Mouse (Mus musculus): Measurements from ENCODE around the gene Mum1. TPM values are rescaled to one million over a fixed set of nuclear protein-coding genes. Genes with fewer than 3 reads are reported as not detected.

The Mum1 gene
- polyA plus RNA-seq, 1 experiment from 2014 or later, result 79.4 TPM

DNA sequence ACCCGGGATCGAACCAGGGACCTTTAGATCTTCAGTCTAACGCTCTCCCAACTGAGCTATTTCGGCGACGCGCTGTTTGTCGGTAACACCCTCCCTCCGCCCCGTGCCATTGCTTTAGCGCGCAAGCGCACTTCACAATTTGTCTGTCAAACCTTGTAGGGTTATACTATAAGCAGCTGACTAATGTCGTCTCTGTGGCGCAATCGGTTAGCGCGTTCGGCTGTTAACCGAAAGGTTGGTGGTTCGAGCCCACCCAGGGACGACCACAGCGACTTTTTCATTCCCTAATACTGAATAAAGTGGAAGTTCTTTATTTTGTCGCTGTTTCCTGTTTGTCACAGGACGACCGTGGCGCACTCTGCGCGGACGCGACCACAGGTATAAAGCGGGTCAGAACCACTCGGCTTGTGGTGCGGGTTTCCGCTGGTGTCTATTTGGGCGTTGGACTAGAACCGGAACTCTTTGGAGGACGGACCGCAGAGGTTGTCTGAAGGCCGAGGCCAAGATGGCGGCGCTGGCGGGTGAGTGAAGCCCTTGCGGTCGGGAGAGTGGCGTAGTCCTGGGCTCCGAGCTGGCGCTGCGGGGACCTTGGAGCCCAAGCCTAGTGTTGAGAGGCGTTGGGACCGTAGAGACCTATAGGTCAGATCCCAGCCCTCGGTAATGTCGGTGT is 22.9 kb downstream of the Mum1 start, which contains the start of gene Ndufs7:
TSS of gene Ndufs7 (plus strand) at position 151 of the 670 bp plus-strand sequence.
- H3K4me3 ChIP-seq (ENCODE audit: low read depth, low read length), result peak within 1 kb of the TSS; percentile 69
- H3K36me3 ChIP-seq (ENCODE audit: control insufficient read depth, insufficient read depth, low read length), result no peaks in the 10 kb centered on the region; the same call in 1 of the 2 replicates
- peak; percentile 95 for DNase-seq (ENCODE audit: low spot score)
- peak; percentile 86 for ATAC-seq (replicated peaks; ENCODE audit: low FRiP score)
- H3K27ac ChIP-seq (ENCODE audit: low read depth, low read length), result peak within 1 kb of the TSS; percentile 76; the same call in 1 of the 2 replicates
- H3K9ac ChIP-seq (ENCODE audit: low read length), result peak within 1 kb of the TSS; percentile 83
- H3K9me3 ChIP-seq (ENCODE audit: control insufficient read depth, low read length), result no peaks in the 10 kb centered on the region
- H3K27me3 ChIP-seq (ENCODE audit: control insufficient read depth, insufficient read depth, low read length), result no peaks in the 10 kb centered on the region
- peak within 1 kb of the TSS; percentile 77 for H3K4me2 ChIP-seq (ENCODE audit: low read depth, low read length, severe bottlenecking)
- under 1% methylated on average over 53 of the region's 53 CpGs for WGBS
- H3K4me1 ChIP-seq (replicated peaks; ENCODE audit: control insufficient read depth, insufficient read depth, low read length), result peaks cover 13% of the 10 kb centered on the region

DNA sequence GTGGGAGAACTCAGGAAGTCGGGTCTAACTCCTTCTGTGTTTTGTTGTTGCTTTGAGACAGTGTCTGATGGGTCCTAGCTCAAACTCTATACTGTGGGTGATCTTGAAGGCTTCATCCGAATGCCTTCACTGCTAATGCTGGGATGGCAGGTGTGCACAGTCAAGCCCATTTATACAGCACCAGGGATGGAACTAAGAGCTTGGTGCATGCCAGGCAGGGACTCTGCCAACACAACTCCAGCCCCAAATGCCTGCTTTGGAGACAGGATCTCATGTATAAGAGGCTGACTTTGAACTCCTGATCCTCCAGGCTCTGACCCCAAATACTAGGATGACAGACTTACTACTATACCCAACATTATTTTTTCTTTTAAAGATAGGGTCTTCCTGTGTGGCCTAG is 23.8 kb downstream of the Mum1 start:
- Histone ChIP-seq H3K9ac (ENCODE audit: low read length) (peak overlapping the region; percentile 83), H3K4me1 (replicated peaks; ENCODE audit: control insufficient read depth, insufficient read depth, low read length) (peaks cover 13% of the 10 kb centered on the region), H3K4me2 (ENCODE audit: low read depth, low read length, severe bottlenecking) (peak overlapping the region; percentile 77), H3K27me3 (ENCODE audit: control insufficient read depth, insufficient read depth, low read length) (no peaks in the 10 kb centered on the region), H3K4me3 (ENCODE audit: low read depth, low read length) (peak overlapping the region; percentile 69), H3K27ac (ENCODE audit: low read depth, low read length) (0 out of 2 replicates have a peak overlapping the region, but pooled peaks have one; percentile 76), H3K9me3 (ENCODE audit: control insufficient read depth, low read length) (no peaks in the 10 kb centered on the region), H3K36me3 (ENCODE audit: control insufficient read depth, insufficient read depth, low read length) (no peaks in the 10 kb centered on the region; the same call in 1 of the 2 replicates)
- WGBS, result 48% methylated on average over 2 of the region's 2 CpGs
- ATAC-seq (replicated peaks; ENCODE audit: low FRiP score), result no peak
- no peak for DNase-seq (ENCODE audit: low spot score)

DNA sequence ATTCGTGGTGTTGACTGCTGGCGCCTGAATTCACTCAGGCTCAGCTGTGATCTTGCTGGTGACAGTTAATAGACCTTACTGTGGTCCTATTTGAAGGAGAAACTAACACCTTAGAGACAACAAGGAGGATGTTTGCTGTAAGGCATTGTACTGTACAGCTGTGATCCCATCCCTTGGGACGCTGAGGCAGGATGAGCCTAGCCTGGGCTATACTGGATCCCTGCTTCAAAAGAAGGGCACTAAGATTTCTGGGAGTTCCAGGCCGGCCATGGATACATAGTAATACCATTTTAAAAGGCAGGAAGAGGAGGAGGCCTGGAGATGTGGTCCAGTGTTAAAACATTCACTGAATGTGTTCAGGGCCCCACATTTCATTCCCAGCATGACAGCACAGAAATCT is 24.3 kb downstream of the Mum1 start:
- Histone ChIP-seq H3K27me3 (ENCODE audit: control insufficient read depth, insufficient read depth, low read length) (no peaks in the 10 kb centered on the region), H3K4me3 (ENCODE audit: low read depth, low read length) (no peak overlapping the region; the same call in 1 of the 2 replicates), H3K36me3 (ENCODE audit: control insufficient read depth, insufficient read depth, low read length) (no peaks in the 10 kb centered on the region; the same call in 1 of the 2 replicates), H3K27ac (ENCODE audit: low read depth, low read length) (no peak overlapping the region), H3K4me1 (replicated peaks; ENCODE audit: control insufficient read depth, insufficient read depth, low read length) (peaks cover 10% of the 10 kb centered on the region; the same call in 1 of the 2 replicates), H3K4me2 (ENCODE audit: low read depth, low read length, severe bottlenecking) (peak overlapping the region; percentile 77), H3K9ac (ENCODE audit: low read length) (no peak overlapping the region), H3K9me3 (ENCODE audit: control insufficient read depth, low read length) (no peaks in the 10 kb centered on the region)
- DNase-seq (ENCODE audit: low spot score), result no peak
- ATAC-seq (replicated peaks; ENCODE audit: low FRiP score), result no peak
- WGBS, result 83% methylated on average over 4 of the region's 4 CpGs

DNA sequence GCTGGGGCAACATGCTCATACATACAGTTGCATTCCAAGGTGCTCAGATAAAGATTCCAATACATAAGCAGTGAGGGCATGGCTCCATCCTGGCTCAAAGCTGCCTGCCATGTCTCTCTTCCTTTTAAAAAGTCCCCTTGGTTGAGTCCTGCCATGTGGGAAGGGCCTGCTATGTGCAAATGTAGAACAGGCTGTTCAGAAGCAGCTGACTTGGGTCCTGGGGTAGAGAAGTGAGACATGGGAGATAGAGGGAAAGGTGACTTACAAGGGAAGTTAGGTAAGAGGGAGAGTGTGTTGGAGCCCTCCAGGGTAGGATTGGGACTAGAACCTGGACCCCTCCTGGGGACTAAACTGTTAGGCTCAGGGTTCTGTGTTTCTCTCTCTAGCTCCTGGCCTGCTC is 25.8 kb downstream of the Mum1 start:
- Histone ChIP-seq H3K9ac (ENCODE audit: low read length) (no peak overlapping the region), H3K4me1 (replicated peaks; ENCODE audit: control insufficient read depth, insufficient read depth, low read length) (peaks cover 10% of the 10 kb centered on the region; the same call in 1 of the 2 replicates), H3K4me2 (ENCODE audit: low read depth, low read length, severe bottlenecking) (no peak overlapping the region), H3K36me3 (ENCODE audit: control insufficient read depth, insufficient read depth, low read length) (no peaks in the 10 kb centered on the region; the same call in 1 of the 2 replicates), H3K27ac (ENCODE audit: low read depth, low read length) (no peak overlapping the region), H3K9me3 (ENCODE audit: control insufficient read depth, low read length) (no peaks in the 10 kb centered on the region), H3K27me3 (ENCODE audit: control insufficient read depth, insufficient read depth, low read length) (no peaks in the 10 kb centered on the region), H3K4me3 (ENCODE audit: low read depth, low read length) (no peak overlapping the region)
- DNase-seq (ENCODE audit: low spot score), result no peak
- ATAC-seq (replicated peaks; ENCODE audit: low FRiP score), result no peak

DNA sequence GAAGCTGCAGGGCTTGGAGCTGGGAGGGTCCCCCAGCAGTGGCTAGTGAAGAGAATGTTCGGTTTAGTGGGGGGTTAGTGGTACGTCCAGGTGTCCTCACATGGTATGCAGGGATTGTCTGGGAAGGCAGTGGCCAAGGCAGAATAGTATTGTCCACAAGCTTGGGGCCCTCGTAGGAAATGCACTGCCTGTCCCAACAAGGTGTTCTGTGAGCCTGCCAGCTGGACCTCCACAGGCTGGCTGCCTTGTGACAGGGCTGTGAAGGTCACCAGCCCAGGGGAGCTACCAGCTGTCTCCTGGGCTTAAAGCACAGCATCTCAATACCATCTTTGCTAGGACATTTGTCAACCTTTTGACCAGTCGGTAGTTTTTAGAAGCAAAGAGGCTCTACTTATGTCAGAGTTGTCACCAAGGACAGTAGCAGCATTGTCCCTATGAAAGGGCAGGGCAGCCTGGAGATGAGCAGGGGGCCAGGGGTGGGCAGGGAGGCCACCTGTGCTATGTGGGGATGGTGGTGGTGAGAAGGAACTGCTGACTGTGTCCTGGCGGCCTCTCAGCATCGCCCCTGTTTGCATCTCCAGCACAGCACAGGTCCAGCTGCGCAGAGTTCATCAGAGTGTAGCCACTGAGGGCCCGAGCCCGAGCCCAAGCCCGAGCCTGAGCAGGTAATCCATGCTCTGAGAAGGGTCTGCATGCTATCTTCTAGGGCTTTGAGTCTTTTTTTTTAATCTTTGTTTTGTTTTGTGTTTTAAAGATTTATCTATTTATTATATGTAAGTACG is 26.4 kb downstream of the Mum1 start:
- H3K4me3 ChIP-seq (ENCODE audit: low read depth, low read length), result no peak overlapping the region
- no peak overlapping the region for H3K4me2 ChIP-seq (ENCODE audit: low read depth, low read length, severe bottlenecking)
- WGBS, result 91% methylated on average over 11 of the region's 11 CpGs
- H3K36me3 ChIP-seq (ENCODE audit: control insufficient read depth, insufficient read depth, low read length), result peaks cover under 1% of the 10 kb centered on the region; the same call in 1 of the 2 replicates
- H3K27ac ChIP-seq (ENCODE audit: low read depth, low read length), result no peak overlapping the region
- peaks cover 10% of the 10 kb centered on the region; the same call in 1 of the 2 replicates for H3K4me1 ChIP-seq (replicated peaks; ENCODE audit: control insufficient read depth, insufficient read depth, low read length)
- ATAC-seq (replicated peaks; ENCODE audit: low FRiP score) (no peak), DNase-seq (ENCODE audit: low spot score) (no peak)
- no peak overlapping the region for H3K9ac ChIP-seq (ENCODE audit: low read length)
- no peaks in the 10 kb centered on the region for H3K9me3 ChIP-seq (ENCODE audit: control insufficient read depth, low read length)
- H3K27me3 ChIP-seq (ENCODE audit: control insufficient read depth, insufficient read depth, low read length), result no peaks in the 10 kb centered on the region

DNA sequence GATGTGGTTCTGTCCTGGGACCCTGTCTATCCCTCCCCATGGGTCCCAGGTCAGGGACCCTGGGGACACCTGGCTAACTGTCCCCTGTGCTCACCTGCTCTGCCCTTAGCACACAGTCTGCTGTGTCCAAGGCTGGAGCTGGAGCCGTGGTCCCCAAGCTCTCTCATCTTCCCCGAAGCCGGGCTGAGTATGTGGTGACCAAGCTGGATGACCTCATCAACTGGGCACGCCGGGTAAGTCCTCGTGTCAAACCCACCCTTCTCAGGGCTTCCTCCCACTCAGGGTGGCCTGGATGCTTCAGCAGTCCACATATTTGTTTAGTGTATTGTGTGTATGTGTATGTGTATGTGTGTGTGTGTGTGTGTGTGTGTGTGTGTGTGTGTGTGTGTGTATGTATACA is 27.3 kb downstream of the Mum1 start:
- DNase-seq (ENCODE audit: low spot score) (no peak), ATAC-seq (replicated peaks; ENCODE audit: low FRiP score) (no peak)
- WGBS, result 94% methylated on average over 6 of the region's 6 CpGs
- no peak overlapping the region for H3K4me3 ChIP-seq (ENCODE audit: low read depth, low read length)
- H3K9me3 ChIP-seq (ENCODE audit: control insufficient read depth, low read length), result no peaks in the 10 kb centered on the region
- H3K27me3 ChIP-seq (ENCODE audit: control insufficient read depth, insufficient read depth, low read length), result no peaks in the 10 kb centered on the region
- peaks cover 4% of the 10 kb centered on the region; the same call in 1 of the 2 replicates for H3K36me3 ChIP-seq (ENCODE audit: control insufficient read depth, insufficient read depth, low read length)
- H3K4me2 ChIP-seq (ENCODE audit: low read depth, low read length, severe bottlenecking), result no peak overlapping the region
- no peak overlapping the region for H3K27ac ChIP-seq (ENCODE audit: low read depth, low read length)
- no peak overlapping the region for H3K9ac ChIP-seq (ENCODE audit: low read length)
- peaks cover 10% of the 10 kb centered on the region; the same call in 1 of the 2 replicates for H3K4me1 ChIP-seq (replicated peaks; ENCODE audit: control insufficient read depth, insufficient read depth, low read length)

DNA sequence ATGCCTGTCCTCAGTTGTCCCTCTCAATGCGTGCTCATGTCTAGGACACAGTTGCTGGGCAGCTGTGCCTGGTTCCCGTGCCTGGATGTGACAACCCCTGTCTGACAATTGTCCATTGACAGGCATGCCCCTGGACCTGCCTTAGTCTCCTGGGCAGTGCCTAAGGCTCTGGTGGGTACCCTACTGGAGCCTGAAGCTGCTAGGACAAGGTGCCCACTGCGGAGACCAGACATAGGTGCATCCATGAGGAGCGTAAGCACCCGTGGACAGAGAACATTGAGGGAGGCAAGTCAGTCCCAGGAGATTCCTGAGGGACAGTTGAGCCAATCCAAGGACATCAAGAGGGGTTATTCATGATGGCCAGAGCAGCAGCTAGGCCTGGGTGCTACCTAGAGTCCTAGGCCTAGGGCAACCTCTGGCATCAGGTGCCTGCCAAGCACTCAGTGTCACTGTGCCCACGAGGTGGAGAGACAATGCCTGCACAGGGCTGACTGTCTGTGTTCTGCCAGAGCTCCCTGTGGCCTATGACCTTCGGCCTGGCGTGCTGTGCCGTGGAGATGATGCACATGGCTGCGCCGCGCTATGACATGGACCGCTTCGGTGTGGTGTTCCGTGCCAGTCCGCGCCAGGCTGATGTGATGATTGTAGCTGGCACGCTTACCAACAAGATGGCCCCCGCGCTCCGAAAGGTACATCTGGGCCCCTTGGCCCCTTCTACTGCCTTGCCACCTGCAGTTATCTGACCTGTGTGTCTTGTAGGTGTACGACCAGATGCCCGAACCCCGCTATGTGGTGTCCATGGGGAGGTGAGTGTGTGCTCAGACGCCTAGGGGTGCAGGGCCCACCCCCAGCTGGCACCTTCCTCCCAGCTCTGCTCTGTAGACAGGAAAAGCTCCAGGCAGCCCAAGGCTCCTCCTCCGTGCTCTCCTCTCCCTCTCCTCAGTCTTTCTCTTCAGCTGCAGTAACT is 28.4 kb downstream of the Mum1 start:
- Histone ChIP-seq H3K36me3 (ENCODE audit: control insufficient read depth, insufficient read depth, low read length) (peaks cover 4% of the 10 kb centered on the region; the same call in 1 of the 2 replicates), H3K4me1 (replicated peaks; ENCODE audit: control insufficient read depth, insufficient read depth, low read length) (peaks cover 14% of the 10 kb centered on the region), H3K4me2 (ENCODE audit: low read depth, low read length, severe bottlenecking) (no peak overlapping the region), H3K9me3 (ENCODE audit: control insufficient read depth, low read length) (no peaks in the 10 kb centered on the region), H3K27ac (ENCODE audit: low read depth, low read length) (no peak overlapping the region), H3K27me3 (ENCODE audit: control insufficient read depth, insufficient read depth, low read length) (no peaks in the 10 kb centered on the region), H3K9ac (ENCODE audit: low read length) (no peak overlapping the region), H3K4me3 (ENCODE audit: low read depth, low read length) (no peak overlapping the region)
- DNase-seq (ENCODE audit: low spot score) (no peak), ATAC-seq (replicated peaks; ENCODE audit: low FRiP score) (no peak)
- WGBS, result 94% methylated on average over 26 of the region's 26 CpGs

Data from forebrain, embryonic 11.5 days (tissue).